Mouse (Mus musculus) lung, embryonic 14.5 days (tissue): ENCODE results near the gene Clmp. TPM values are rescaled to one million over a fixed set of nuclear protein-coding genes. Genes with fewer than 3 reads are reported as not detected.

Experiments
- ATAC-seq: fragments of 200-750 bp; cut with Nextera tagmentation; 2 replicates; pipeline ENCODE4 v1.8.0; 2017; ENCODE audit warnings: mild to moderate bottlenecking, moderate TSS enrichment, moderate library complexity; ENCODE audit not compliant: insufficient read depth
- DNase-seq: peaks from one replicate; pipeline ENCODE4 v3.0.0-alpha.2; 2015
- H3K27ac ChIP-seq: fragments of 300-500 bp; sonication (generic); 2 replicates; pipeline ENCODE4 v1.5.1; 2014; ENCODE audit warnings: low read depth, mild to moderate bottlenecking, moderate library complexity
- H3K27me3 ChIP-seq: fragments of 300-500 bp; sonication (generic); 2 replicates; pipeline ENCODE4 v1.6.1; 2014; ENCODE audit warnings: low read length, control low read depth; ENCODE audit not compliant: insufficient read depth
- H3K36me3 ChIP-seq: fragments of 300-500 bp; sonication (generic); 2 replicates; pipeline ENCODE4 v1.6.1; 2014; ENCODE audit warnings: control low read depth; ENCODE audit not compliant: insufficient read depth
- H3K4me1 ChIP-seq: fragments of 300-500 bp; sonication (generic); 2 replicates; pipeline ENCODE4 v1.6.1; 2014; ENCODE audit warnings: antibody characterized with exemption, control low read depth; ENCODE audit not compliant: insufficient read depth
- H3K4me2 ChIP-seq: fragments of 300-500 bp; sonication (generic); 2 replicates; pipeline ENCODE4 v1.6.1; 2014; ENCODE audit warnings: mild to moderate bottlenecking
- H3K4me3 ChIP-seq: fragments of 300-500 bp; sonication (generic); 2 replicates; pipeline ENCODE4 v1.5.1; 2014; ENCODE audit warnings: low read depth, low read length
- H3K9ac ChIP-seq: fragments of 300-500 bp; sonication (generic); 2 replicates; pipeline ENCODE4 v1.6.1; 2014
- H3K9me3 ChIP-seq: fragments of 300-500 bp; sonication (generic); 2 replicates; pipeline ENCODE4 v1.6.1; 2016; ENCODE audit warnings: low read depth, low read length, control low read depth
- CTCF ChIP-seq: IDR thresholded peaks from 2 replicates; pipeline ENCODE4 v1.5.1; 2016; ENCODE audit warnings: antibody characterized with exemption, low read depth
- WGBS: fragments of 180-500 bp; shearing (Covaris S2); extraction: QIAGEN DNeasy Blood & Tissue Kit; methylation state at CpG from one replicate; pipeline ENCODE4 v1.1.7; 2014; 5-methylcytosine and 5-hydroxymethylcytosine counted together
- polyA plus RNA-seq: library from polyadenylated mRNA; unstranded; fragments of >200 nt; fragmentation: Nextera tagmentation; extraction: Ambion mirVana; gene quantifications from 2 replicates; pipeline ENCODE4 v1.2.1, GENCODE M21; 2014

Clmp gene
- polyA plus RNA-seq, 1 experiment from 2014 or later = 20.6 TPM

DNA sequence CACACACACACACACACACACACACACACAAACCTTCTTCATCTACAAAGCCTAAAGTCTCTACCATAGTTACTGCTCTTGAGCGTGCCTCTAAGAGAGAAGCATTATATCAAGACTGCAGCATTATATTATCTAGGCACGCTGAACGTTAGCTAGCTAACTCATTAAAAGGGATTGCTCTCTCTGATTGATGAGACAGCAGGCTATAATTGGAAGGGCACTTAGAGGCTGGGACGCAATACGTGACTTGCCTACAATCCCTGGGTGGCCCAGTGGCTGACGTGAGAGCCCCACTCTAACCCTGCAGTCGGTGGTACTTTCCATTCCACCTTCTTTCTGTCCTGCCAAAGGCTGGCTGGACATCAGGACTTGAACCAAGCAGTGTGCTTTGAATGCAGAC is 35.1 kb downstream of the Clmp start:
- Histone ChIP-seq H3K27me3 (no peaks in the 10 kb centered on the region), H3K4me2 (no peak overlapping the region), H3K36me3 (no peaks in the 10 kb centered on the region), H3K4me3 (no peak overlapping the region), H3K27ac (no peak overlapping the region), H3K4me1 (peaks cover 11% of the 10 kb centered on the region), H3K9ac (no peak overlapping the region), H3K9me3 (no peaks in the 10 kb centered on the region)
- no peak for DNase-seq
- 47% methylated on average over 7 of the region's 7 CpGs for WGBS
- ATAC-seq = no peak
- no peak for TF ChIP-seq CTCF

DNA sequence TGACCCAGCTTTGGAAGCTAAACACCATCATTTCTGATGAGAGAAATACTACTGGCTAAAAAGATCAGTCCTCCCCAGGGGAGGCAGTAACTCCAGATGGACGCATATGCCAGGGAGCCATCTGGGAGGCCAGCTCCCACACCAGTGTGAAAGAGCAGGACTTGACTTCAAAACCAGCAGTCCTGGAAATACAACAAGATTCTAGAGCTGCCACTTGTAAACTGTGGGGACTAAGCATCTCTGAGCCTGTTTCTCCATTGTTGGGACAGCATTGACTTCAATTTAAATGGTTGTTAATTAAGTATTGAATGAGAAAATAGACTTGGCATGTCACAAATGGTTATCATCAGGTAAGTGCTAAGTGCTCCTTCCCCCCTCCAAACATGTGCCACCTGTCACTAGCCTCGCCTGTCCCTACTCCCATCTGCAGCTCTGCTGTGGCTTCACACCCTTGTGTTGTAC is 37.6 kb downstream of the Clmp start:
- Histone ChIP-seq H3K27me3 (no peaks in the 10 kb centered on the region), H3K4me3 (no peak overlapping the region), H3K4me2 (no peak overlapping the region), H3K9me3 (no peaks in the 10 kb centered on the region), H3K4me1 (peaks cover 6% of the 10 kb centered on the region), H3K27ac (no peak overlapping the region), H3K9ac (no peak overlapping the region), H3K36me3 (no peaks in the 10 kb centered on the region)
- DNase-seq (no peak), ATAC-seq (no peak)
- WGBS = 63% methylated on average over 2 of the region's 2 CpGs
- no peak for TF ChIP-seq CTCF

DNA sequence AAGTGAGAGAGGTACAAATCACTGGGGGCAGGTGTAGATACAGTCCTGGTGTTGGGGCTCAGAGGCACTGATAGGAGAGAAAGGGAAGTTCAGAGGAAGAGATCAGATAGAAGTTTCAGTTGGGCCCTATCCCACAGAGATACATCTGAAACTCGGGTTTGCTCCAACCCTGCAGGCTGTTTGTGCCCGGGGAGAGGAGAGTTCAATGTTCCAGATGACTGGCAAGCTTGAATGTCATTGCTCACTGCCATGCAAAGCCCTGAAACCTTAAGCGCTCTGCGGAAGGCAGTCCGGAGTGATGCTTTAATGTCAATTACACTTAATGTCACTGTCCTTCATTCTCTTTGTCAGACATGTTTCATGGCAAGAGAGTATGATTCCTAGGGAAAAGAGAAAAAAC is 39.2 kb downstream of the Clmp start:
- Histone ChIP-seq H3K4me2 (no peak overlapping the region), H3K36me3 (no peaks in the 10 kb centered on the region), H3K27ac (no peak overlapping the region), H3K4me1 (peaks cover 6% of the 10 kb centered on the region), H3K9me3 (no peaks in the 10 kb centered on the region), H3K4me3 (no peak overlapping the region), H3K27me3 (no peaks in the 10 kb centered on the region), H3K9ac (no peak overlapping the region)
- no peak for TF ChIP-seq CTCF
- no peak for ATAC-seq
- WGBS = 63% methylated on average over 5 of the region's 5 CpGs
- DNase-seq = no peak

DNA sequence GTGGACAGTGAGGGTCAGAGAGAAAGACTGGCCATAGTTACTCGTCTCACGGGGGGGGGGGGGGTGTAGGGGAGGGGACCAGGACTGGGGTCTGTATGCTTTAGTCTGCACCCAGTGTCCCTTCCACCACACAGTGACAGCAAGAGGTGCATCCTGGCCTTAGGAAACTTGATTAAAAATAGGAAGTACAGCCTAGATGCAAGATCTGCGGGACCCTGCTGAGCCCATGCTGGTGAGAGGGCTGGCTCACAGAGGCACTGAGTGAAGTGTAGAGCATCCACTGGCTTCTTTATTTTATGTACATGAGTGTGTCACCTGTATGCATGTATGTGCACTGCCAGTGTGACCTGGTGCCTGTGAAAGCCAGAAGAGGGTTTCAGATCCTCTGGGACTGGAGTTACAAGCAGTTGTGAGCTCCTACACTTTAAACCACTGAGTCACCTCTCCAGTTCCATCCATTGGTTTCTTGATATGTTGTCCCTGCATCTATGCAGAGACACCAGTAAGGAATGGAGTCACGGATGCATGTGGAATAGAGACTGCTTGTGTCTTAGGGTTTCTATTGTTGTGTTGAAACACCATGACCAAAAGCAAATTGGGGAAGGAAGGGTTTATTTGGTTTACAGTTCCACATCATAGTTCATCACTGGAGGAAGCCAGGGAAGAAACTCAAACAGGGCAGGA is 41.5 kb downstream of the Clmp start:
- Histone ChIP-seq H3K36me3 (no peaks in the 10 kb centered on the region), H3K4me1 (peaks cover 13% of the 10 kb centered on the region), H3K9ac (no peak overlapping the region), H3K4me2 (no peak overlapping the region), H3K27ac (no peak overlapping the region), H3K4me3 (no peak overlapping the region), H3K27me3 (no peaks in the 10 kb centered on the region), H3K9me3 (no peaks in the 10 kb centered on the region)
- no peak for DNase-seq
- TF ChIP-seq CTCF = no peak
- 88% methylated on average over 4 of the region's 4 CpGs for WGBS
- ATAC-seq = no peak

DNA sequence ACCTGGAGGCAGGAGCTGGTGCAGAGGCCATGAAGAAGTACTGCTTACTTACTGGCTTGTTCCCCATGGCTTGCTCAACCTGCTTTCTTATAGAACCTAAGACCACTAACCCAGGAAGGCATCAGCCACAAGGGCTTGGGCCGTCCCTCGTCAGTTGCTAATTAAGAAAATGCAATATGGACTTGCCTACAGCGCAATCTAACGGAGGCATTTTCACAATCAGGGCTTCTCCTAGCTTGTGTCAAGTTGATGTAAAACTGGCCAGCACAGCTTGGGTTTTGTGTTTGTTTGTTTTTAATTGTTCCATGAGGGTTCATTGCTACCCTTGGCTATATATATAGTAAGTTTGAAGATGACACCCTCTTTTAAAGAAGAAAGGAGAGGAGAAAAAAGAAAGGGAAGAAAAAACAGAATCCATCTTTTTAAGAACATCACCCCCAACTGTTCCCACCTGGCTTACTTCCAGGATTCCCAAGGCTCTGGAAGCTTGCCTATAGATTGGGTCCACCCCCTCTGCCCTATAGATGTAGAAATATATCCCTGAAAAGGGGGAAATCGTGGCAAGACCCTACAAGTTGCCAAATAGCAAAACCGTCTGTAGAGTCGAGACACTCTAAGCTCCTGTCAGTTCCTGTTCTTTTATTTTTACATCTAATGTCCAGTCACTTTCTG is 42.2 kb downstream of the Clmp start:
- H3K27me3 ChIP-seq = no peaks in the 10 kb centered on the region
- no peak overlapping the region for H3K27ac ChIP-seq
- no peak for TF ChIP-seq CTCF
- no peak overlapping the region for H3K4me2 ChIP-seq
- H3K4me3 ChIP-seq = no peak overlapping the region
- H3K9ac ChIP-seq = no peak overlapping the region
- H3K36me3 ChIP-seq = no peaks in the 10 kb centered on the region
- 63% methylated on average over 7 of the region's 7 CpGs for WGBS
- ATAC-seq = no peak
- peak; percentile 67 for DNase-seq
- H3K9me3 ChIP-seq = no peaks in the 10 kb centered on the region
- peaks cover 9% of the 10 kb centered on the region for H3K4me1 ChIP-seq

DNA sequence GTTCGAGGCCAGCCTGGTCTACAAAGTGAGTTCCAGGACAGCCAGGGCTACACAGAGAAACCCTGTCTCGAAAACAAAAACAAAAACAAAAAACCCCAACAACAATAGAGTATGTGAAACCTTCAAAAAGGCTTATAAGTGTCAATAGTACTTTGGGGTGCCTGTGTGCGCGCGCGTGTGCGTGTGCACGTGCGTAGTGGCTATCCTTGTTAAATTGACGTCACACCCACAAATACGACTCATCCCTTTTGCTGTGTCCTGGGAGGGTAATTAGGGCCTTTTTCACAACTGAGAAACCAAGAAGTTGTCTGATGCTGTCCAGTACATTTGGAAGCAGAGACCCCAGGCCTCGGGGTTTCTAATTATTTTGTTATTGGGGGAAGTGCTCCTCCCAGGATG is 44.5 kb downstream of the Clmp start:
- 0 out of 2 replicates have a peak, but pooled peaks cover 7% of the 10 kb centered on the region for H3K4me1 ChIP-seq
- H3K4me3 ChIP-seq = peak overlapping the region; percentile 40
- peak overlapping the region; percentile 60 for H3K9ac ChIP-seq
- no peaks in the 10 kb centered on the region for H3K27me3 ChIP-seq
- H3K9me3 ChIP-seq = no peaks in the 10 kb centered on the region
- H3K36me3 ChIP-seq = no peaks in the 10 kb centered on the region
- H3K4me2 ChIP-seq = peak overlapping the region; percentile 68
- H3K27ac ChIP-seq = peak overlapping the region; percentile 93
- TF ChIP-seq CTCF = no peak
- ATAC-seq = 0 out of 2 replicates have a peak, but pooled peaks have one; percentile 1
- 59% methylated on average over 12 of the region's 12 CpGs for WGBS
- DNase-seq = no peak
